Mouse (Mus musculus) MEL (cell line): ENCODE results near the gene Oscar.

Experiments used
- BHLHE40 ChIP-seq: IDR thresholded peaks from 2 replicates; pipeline ENCODE4 v1.6.1; 2012; ENCODE audit warnings: low read depth, mild to moderate bottlenecking, inconsistent platforms, low read length, improper control_type of control experiment, borderline replicate concordance
- CHD2 ChIP-seq: IDR thresholded peaks from 2 replicates; pipeline ENCODE4 v1.6.1; 2011; ENCODE audit warnings: low read length, improper control_type of control experiment
- CTCF ChIP-seq, 3 experiments: IDR thresholded peaks in 2 of 3; conservative IDR thresholded peaks in 1 of 3; 2 replicates each; pipeline ENCODE4 v1.5.1; 2011 to 2012; ENCODE audit warnings: low read length in 3 of 3, low read depth in 2 of 3, mild to moderate bottlenecking in 2 of 3, improper control_type of control experiment in 1 of 3, inconsistent platforms in 1 of 3, mixed read lengths in 1 of 3, moderate library complexity in 1 of 3; ENCODE audit not compliant: control insufficient read depth in 1 of 3, insufficient read depth in 1 of 3, poor library complexity in 1 of 3, severe bottlenecking in 1 of 3
- E2F4 ChIP-seq: IDR thresholded peaks from 2 replicates; pipeline ENCODE4 v1.6.1; 2011; ENCODE audit warnings: low read depth, low read length, improper control_type of control experiment, borderline replicate concordance
- GATA1 ChIP-seq: IDR thresholded peaks from 2 replicates; pipeline ENCODE4 v1.6.1; 2011; ENCODE audit warnings: low read depth, low read length, improper control_type of control experiment
- MAFK ChIP-seq: IDR thresholded peaks from 2 replicates; pipeline ENCODE4 v1.6.1; 2011; ENCODE audit warnings: low read depth, mild to moderate bottlenecking, low read length, improper control_type of control experiment, borderline replicate concordance
- NRF1 ChIP-seq: IDR thresholded peaks from 2 replicates; pipeline ENCODE4 v1.6.1; 2014; ENCODE audit warnings: low read depth, mild to moderate bottlenecking, inconsistent platforms, low read length, improper control_type of control experiment, moderate library complexity; ENCODE audit not compliant: poor library complexity, insufficient read depth, severe bottlenecking
- POLR2A ChIP-seq, 2 experiments: IDR thresholded peaks; 2 replicates each; pipeline ENCODE4 v1.6.1; 2011 to 2012; ENCODE audit warnings: low read length in 2 of 2, mild to moderate bottlenecking in 2 of 2, control low read depth in 1 of 2, improper control_type of control experiment in 1 of 2, low read depth in 1 of 2, moderate library complexity in 1 of 2; ENCODE audit not compliant: control insufficient read depth in 1 of 2, insufficient read depth in 1 of 2, poor library complexity in 1 of 2
- TBP ChIP-seq: IDR thresholded peaks from 2 replicates; pipeline ENCODE4 v1.8.0; 2011; ENCODE audit warnings: low read depth, low read length, improper control_type of control experiment
- USF1 ChIP-seq: IDR thresholded peaks from 2 replicates; pipeline ENCODE4 v1.6.1; 2014; ENCODE audit warnings: low read depth, mild to moderate bottlenecking, inconsistent platforms, low read length, improper control_type of control experiment, moderate library complexity
- ZC3H11A ChIP-seq: IDR thresholded peaks from 2 replicates; pipeline ENCODE4 v1.6.1; 2012; ENCODE audit warnings: low read depth, mild to moderate bottlenecking, inconsistent platforms, low read length, improper control_type of control experiment

- TF ChIP-seq POLR2A (IDR thresholded peaks at IDR 0.05; ENCODE audit: control insufficient read depth in 1 of 2, insufficient read depth in 1 of 2, low read depth in 1 of 2, low read length in 2 of 2, poor library complexity in 1 of 2) = no peak
- TF ChIP-seq USF1 = no peak
- TF ChIP-seq CTCF (IDR thresholded peaks at IDR 0.05 in 2 of 3, conservative IDR thresholded peaks at IDR 0.05 in 1 of 3; ENCODE audit: control insufficient read depth in 1 of 3, insufficient read depth in 1 of 3, low read depth in 2 of 3, low read length in 3 of 3, poor library complexity in 1 of 3, severe bottlenecking in 1 of 3) = no peak
- TF ChIP-seq CHD2 = no peak
- TF ChIP-seq GATA1 = peak; percentile 62; the same call in 1 of the 2 replicates
- no peak for TF ChIP-seq BHLHE40
- TF ChIP-seq E2F4 = no peak
- no peak for TF ChIP-seq NRF1
- TF ChIP-seq MAFK = no peak
- TF ChIP-seq TBP = no peak
- TF ChIP-seq ZC3H11A = no peak
Observed at GRCm38 (mm10) chr7:3644348-3644671, 28.4 kb upstream of the Oscar start.
